Mouse (Mus musculus) cerebellum, postnatal 36 days (tissue): ENCODE measurements around the gene Pcmt1.
A peak's percentile ranks its signal among the peaks of the same experiment; 100 is the strongest.

Experiments used
- DNase-seq, 2 experiments: peaks; one replicate each; pipeline ENCODE4 v3.0.0; 2021 to 2022; ENCODE audit warnings: mixed read lengths in 2 of 2

Gene Pcmt1

GRCm38 (mm10) chr10:7680731-7681301 is at the start of gene Pcmt1, which contains the start of gene Lats1:
Gene Pcmt1, minus strand, starts transcription at chr10:7681136.
Gene Lats1, plus strand, starts transcription at chr10:7681214.
- DNase-seq = peak; percentile 90

DNA sequence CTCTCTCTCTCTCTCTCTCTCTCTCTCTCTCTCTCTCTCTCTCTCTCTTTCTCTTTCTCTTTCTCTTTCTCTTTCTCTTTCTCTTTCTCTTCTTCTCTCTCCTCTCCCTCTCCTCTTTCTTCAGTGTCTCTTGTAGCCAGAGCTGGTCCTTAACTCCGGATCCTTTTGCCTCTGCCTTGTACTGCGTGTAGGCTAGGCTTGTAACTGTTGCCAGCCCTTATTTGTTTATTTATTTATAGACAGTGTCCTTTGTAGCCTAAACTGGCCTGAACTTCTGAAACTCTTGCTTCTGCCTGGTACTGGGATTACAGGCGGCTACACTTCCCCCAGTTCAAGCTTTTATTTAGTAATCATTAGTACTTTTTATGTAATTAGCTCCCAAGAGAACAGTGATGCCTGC is 46.1 kb upstream of the Pcmt1 start:
- DNase-seq = no peak

DNA sequence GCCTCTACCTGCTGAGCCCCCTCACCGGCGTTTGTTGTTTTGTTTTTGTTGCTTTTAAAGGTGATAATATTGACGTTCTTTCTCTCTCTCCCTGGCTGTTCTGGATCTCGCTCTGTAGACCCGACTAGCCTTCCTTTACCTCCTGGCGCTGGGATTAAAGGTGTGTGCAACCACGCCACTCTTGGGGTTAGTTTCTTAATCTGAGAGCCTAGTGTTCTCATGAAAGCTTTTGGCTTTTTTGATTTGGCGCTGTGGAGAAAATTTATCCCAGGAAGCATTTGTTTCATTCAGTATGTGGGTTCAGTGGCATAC is 45.5 kb upstream of the Pcmt1 start:
- DNase-seq = no peak

- peak; percentile 85 to 87 for DNase-seq
Measured at GRCm38 (mm10) chr10:7725751-7726500, 45.0 kb upstream of the Pcmt1 start, which contains the start of gene Katna1. Gene Katna1, plus strand, starts transcription at chr10:7726000.

- no peak for DNase-seq
Measured at GRCm38 (mm10) chr10:7715056-7715455, 34.1 kb upstream of the Pcmt1 start.

- no peak for DNase-seq
Measured at GRCm38 (mm10) chr10:7712506-7712905, 31.6 kb upstream of the Pcmt1 start.

- DNase-seq = no peak
Measured at GRCm38 (mm10) chr10:7710121-7710520, 29.2 kb upstream of the Pcmt1 start.

DNA sequence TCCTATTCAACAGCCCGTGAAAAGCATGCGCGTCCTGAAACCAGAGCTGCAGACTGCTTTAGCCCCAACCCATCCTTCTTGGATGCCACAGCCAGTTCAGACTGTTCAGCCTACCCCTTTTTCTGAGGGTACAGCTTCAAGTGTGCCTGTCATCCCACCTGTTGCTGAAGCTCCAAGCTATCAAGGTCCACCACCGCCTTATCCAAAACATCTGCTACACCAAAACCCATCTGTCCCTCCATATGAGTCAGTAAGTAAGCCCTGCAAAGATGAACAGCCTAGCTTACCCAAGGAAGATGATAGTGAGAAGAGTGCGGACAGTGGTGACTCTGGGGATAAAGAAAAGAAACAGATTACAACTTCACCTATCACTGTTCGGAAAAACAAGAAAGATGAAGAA is 21.6 kb upstream of the Pcmt1 start:
- DNase-seq = no peak

DNA sequence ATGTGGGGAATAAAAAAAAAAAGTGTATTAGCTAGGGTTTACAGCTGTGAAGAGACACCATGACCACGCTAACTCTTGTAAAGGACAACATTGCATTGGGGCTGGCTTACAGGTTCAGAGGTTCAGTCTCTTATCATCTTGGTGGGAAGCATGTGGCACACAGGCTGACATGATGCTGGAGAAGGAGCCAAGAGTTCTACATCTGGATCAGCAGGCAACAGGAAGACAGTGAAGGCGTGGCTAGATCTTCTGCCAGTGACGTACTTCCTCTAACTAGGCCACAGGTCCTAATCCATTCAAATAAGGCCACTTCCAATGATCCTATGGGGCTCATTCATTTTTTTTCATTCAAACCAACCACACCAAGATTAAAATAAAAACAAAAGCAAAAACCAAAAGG is 19.2 kb upstream of the Pcmt1 start:
- DNase-seq = no peak

GRCm38 (mm10) chr10:7695286-7695685 is 14.3 kb upstream of the Pcmt1 start:
- no peak for DNase-seq

GRCm38 (mm10) chr10:7686902-7687301 is 6.0 kb upstream of the Pcmt1 start:
- DNase-seq = no peak

- no peak for DNase-seq
Measured at GRCm38 (mm10) chr10:7682249-7682648, 1.3 kb upstream of the Pcmt1 start.

GRCm38 (mm10) chr10:7681343-7682025 is 548 bp upstream of the Pcmt1 start:
- DNase-seq = peak; percentile 66 to 69

- no peak for DNase-seq
Measured at GRCm38 (mm10) chr10:7673673-7674072, 7.3 kb downstream of the Pcmt1 start.

DNA sequence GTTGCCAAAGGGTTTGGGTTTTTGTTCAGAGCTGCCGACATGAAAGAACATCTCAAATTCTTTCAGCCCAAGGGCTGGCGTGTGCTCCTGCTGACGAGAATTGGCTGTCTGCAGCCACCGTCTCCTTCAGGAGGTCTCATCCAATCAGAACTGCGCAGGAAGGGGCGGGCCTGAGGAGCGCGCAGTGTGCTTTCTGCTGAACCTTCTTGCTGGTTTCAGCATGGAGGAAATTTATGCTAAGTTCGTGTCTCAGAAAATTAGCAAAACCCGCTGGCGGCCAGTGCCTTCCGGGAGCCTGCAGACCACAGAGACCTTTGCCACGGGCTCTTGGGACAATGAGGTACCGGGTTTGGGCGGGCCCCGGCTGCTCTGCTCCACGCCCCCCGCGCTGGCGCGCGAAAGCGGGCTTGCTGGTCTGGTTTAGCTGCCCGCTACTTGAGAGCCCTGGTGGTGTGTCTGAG is 13.6 kb downstream of the Pcmt1 start, which contains the start of gene Nup43:
Gene Nup43, plus strand, starts transcription at position 162 of the 461 bp plus-strand sequence.
- peak; percentile 92 to 93 for DNase-seq

GRCm38 (mm10) chr10:7664889-7665288 is 16.0 kb downstream of the Pcmt1 start:
- no peak for DNase-seq

GRCm38 (mm10) chr10:7664027-7664526 is 16.9 kb downstream of the Pcmt1 start:
- no peak for DNase-seq

DNA sequence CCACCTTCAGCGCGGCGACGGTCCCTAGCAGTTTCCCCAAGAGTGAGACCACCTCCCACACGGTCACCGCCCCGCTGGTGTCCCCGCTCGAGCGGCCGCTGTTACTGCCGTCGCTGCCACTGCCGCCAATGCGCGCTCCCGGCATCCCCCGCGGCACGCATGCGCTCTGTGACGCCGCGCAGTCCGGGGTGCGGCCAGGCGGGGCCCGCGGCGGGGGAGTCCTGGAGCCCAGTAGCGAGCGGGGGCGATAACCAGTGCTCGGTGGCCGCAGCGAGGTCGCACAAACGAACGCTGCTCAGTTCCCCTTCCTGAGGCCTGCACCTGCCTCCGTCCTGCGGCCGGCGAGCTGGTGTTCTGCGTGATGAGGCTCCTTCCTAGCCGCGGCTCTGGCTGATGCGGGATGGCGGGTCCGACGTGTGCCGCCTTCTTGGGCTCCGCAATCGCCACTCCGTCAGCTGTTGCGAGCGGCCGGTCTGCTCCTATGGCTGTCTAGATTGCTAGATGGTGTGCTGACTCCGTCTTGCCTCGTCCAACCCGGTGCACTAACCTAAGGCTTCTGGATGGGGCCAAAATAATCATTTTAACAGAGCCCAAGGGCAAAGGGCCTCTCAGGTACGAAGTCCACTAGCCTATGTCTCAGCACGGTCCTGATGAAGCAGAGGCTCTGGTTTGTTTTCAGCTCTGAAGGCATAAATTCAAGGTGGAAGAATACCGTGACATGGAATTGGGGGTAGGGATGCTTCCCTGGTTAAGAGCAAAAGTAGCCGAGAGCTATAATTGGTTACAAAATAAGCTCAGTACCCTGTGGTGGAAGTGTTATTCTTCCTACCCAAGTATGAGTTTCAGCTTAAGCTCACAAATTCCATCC is 17.5 kb downstream of the Pcmt1 start:
- DNase-seq = peak; percentile 94 to 96

DNA sequence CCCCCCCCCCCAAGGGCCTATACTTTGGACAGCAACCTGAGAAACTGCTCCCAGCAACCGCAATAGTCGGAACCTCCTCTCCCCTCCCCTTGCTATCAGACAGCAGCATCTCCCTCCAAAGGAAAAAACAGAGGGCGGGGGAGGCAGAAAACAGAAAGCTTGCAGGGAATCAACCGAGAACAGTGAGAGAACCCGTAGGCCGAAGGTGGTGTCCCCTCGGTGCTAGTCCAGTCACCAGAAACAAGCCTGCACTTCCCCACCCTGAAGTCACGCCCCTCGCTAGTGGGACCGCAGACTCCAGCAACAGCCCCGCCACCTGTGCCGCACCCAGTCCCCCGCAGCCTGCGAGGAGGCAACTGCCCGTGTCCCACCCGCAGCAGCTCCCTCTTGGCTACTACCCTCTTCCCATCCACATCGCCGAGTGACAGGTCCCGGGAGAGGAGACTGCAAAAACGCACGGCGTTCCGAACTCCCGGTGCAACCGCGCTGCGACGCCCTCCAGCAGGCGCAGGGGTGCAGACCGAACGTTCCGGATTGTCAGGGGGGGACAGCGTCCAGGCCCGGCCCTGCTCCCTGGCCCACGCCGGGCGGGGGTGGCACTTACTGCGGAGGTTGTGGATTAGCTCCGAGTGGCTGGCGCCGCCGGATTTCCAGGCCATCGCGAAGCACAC is 18.3 kb downstream of the Pcmt1 start:
- no peak for DNase-seq

GRCm38 (mm10) chr10:7651057-7651456 is 29.9 kb downstream of the Pcmt1 start:
- no peak for DNase-seq

- no peak for DNase-seq
Measured at GRCm38 (mm10) chr10:7649059-7649458, 31.9 kb downstream of the Pcmt1 start.

DNA sequence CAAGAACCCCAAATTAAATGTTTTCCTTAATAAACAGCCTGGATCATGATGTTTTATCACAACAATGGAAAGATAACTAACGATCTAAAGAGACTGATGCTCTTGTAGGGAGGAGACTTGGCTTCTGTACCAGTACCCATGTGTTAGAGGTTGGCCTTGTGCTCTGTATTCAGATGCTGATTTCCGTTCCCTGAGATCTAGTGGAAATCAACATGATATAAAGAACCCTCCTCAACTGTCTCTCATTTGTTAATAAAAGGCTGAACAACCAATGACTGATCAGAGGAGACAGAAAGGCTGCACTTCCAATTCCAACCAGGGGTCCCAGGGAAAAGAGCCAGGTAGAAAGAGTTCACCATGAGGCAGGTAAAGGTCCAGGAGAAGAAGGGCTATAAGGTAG is 35.0 kb downstream of the Pcmt1 start:
- no peak for DNase-seq
